Mouse (Mus musculus) olfactory bulb, adult 2 months (tissue): ENCODE results near the gene Gpr137c.

Source experiments
- CTCF ChIP-seq: fragments of 200-500 bp; IDR thresholded peaks from 2 replicates; pipeline ENCODE4 v1.5.1; 2012; ENCODE audit warnings: low read depth, mild to moderate bottlenecking, low read length, moderate library complexity; ENCODE audit not compliant: insufficient read depth
- POLR2A ChIP-seq: fragments of 200-500 bp; IDR thresholded peaks from 2 replicates; pipeline ENCODE4 v1.6.1; 2012; ENCODE audit warnings: mild to moderate bottlenecking, low read depth, low read length, moderate library complexity; ENCODE audit not compliant: insufficient read depth

- TF ChIP-seq POLR2A (no peak), CTCF (no peak)
Measured at GRCm38 (mm10) chr14:45320111-45320510, 100.6 kb downstream of the Gpr137c start.
